Mouse (Mus musculus) kidney, postnatal 4 days (tissue): ENCODE measurements around the gene Stn1.

Source experiments
- DNase-seq, 2 experiments: peaks; one replicate each; pipeline ENCODE4 v3.0.0; 2021; ENCODE audit warnings: mixed read lengths in 2 of 2

The Stn1 gene

GRCm38 (mm10) chr19:47508191-47508590, 29.1 kb downstream of the Stn1 start:
- DNase-seq = no peak

GRCm38 (mm10) chr19:47507128-47508121, 29.9 kb downstream of the Stn1 start:
- DNase-seq = peak; percentile 77

- DNase-seq = peak; percentile 26 to 50
Observed at GRCm38 (mm10) chr19:47503625-47504024, 33.7 kb downstream of the Stn1 start.

- DNase-seq = no peak
Observed at GRCm38 (mm10) chr19:47502563-47502962, 34.7 kb downstream of the Stn1 start.

- DNase-seq = peak in 1 of 2 experiments; percentile 34
Observed at GRCm38 (mm10) chr19:47500389-47501011, 36.8 kb downstream of the Stn1 start.

- no peak for DNase-seq
Observed at GRCm38 (mm10) chr19:47499841-47500240, 37.5 kb downstream of the Stn1 start.

- no peak for DNase-seq
Observed at GRCm38 (mm10) chr19:47498942-47499341, 38.4 kb downstream of the Stn1 start.

GRCm38 (mm10) chr19:47497736-47498135, 39.6 kb downstream of the Stn1 start:
- DNase-seq = no peak

GRCm38 (mm10) chr19:47497313-47497712, 40.0 kb downstream of the Stn1 start:
- DNase-seq = no peak

GRCm38 (mm10) chr19:47493017-47493997, 44.0 kb downstream of the Stn1 start:
- no peak for DNase-seq

GRCm38 (mm10) chr19:47492422-47492821, 44.9 kb downstream of the Stn1 start:
- no peak for DNase-seq

- DNase-seq = no peak
Observed at GRCm38 (mm10) chr19:47491853-47492252, 45.5 kb downstream of the Stn1 start.

GRCm38 (mm10) chr19:47489233-47489632, 48.1 kb downstream of the Stn1 start:
- DNase-seq = no peak

- peak; percentile 62 to 68 for DNase-seq
Observed at GRCm38 (mm10) chr19:47488250-47488649, 49.1 kb downstream of the Stn1 start.

- no peak for DNase-seq
Observed at GRCm38 (mm10) chr19:47487572-47487971, 49.7 kb downstream of the Stn1 start.

- DNase-seq = no peak
Observed at GRCm38 (mm10) chr19:47485997-47486566, 51.2 kb downstream of the Stn1 start.

GRCm38 (mm10) chr19:47484110-47484509, 53.2 kb downstream of the Stn1 start:
- DNase-seq = no peak

GRCm38 (mm10) chr19:47483346-47483745, 54.0 kb downstream of the Stn1 start:
- DNase-seq = no peak

GRCm38 (mm10) chr19:47473453-47473852, 63.9 kb downstream of the Stn1 start:
- DNase-seq = no peak

GRCm38 (mm10) chr19:47472881-47473400, 64.4 kb downstream of the Stn1 start:
- peak in 1 of 2 experiments; percentile 31 for DNase-seq

GRCm38 (mm10) chr19:47471808-47472207, 65.5 kb downstream of the Stn1 start:
- no peak for DNase-seq

GRCm38 (mm10) chr19:47468750-47469149, 68.6 kb downstream of the Stn1 start:
- no peak for DNase-seq
